Mouse (Mus musculus) spleen, embryonic (tissue): ENCODE measurements around the gene Serpine1.

Experiments
- CTCF ChIA-PET: fragments of 350-600 bp; sonication (Branson Sonifier 250); formaldehyde crosslinking; loops from one replicate; lab custom pipeline; 2022; lab: Charles Lee

Gene Serpine1

DNA sequence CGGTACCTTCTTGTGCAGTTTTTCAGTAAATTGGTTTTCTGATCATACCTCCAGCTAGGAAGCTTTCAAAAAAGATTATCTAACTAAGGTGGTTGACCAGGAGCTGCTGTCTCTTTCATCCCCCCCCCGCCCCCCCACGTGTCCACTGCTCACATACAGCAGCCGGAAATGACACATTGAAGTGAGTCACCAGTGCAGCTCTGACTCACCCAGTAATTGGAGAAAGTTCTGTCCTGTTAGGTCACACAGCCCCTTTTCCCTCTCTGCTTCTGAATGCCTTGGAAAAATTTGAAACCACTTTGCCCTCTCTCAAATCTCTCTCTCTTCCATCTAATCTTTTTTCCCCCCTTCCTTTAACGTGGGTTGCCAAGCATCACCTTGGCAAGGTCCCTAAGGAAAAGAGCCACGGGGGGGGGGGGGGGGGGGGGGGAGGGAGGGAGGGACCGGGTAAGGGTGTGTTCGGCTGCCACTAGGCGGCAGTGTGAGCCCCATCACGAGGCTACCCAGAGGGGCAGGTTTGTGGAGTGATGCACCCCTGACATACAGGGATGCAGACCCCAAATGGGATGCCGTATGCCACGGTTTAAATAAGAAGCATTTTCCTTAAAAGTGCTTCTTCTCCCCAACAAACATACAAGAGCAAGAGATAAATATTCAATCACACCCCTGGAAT, 10.1 kb downstream of the Serpine1 start:
- CTCF ChIA-PET: interaction anchor here (0.6 kb wide), 1 partner anchor 15 kb away, joined by 5 read pairs; no protein-coding TSS in a partner anchor

DNA sequence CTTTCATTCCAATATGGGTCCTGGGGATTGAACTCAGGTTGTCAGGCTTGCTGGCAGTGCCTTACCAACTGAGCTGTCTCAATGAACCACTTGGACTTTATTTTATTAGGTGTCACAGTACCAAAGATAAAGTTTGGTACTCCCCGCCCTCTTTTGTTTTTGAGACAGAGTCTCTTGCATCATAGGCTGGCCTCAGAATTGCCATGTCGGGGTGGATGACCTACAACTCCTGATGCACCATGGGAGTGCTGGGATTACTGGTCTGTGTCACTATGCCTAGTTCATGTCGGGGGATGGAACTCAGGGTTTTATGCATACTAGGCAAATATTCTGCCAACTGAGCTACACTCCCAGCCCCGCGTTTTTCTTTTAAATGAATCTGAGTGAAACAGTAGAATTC, 17.2 kb downstream of the Serpine1 start:
- CTCF ChIA-PET: no interaction called here

DNA sequence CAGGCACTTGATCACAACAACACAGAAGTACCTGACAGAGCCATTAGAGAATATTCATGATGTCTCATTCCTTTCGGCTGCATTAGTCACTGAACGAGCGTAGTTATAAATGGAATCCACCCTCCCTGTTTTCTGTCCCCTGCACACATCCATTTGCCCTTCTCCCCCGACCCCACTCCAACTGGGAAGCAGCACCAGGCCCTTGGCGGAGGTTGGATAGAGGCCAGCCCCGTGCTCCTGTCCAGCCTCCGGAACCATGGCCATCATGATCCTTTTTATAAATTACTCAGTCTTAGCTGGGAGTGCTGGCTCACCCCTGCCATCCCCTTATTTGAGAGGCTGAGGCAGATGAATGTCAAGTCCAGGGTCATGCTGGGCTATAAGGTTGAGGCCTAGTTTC, 17.8 kb downstream of the Serpine1 start:
- CTCF ChIA-PET: no interaction called here

DNA sequence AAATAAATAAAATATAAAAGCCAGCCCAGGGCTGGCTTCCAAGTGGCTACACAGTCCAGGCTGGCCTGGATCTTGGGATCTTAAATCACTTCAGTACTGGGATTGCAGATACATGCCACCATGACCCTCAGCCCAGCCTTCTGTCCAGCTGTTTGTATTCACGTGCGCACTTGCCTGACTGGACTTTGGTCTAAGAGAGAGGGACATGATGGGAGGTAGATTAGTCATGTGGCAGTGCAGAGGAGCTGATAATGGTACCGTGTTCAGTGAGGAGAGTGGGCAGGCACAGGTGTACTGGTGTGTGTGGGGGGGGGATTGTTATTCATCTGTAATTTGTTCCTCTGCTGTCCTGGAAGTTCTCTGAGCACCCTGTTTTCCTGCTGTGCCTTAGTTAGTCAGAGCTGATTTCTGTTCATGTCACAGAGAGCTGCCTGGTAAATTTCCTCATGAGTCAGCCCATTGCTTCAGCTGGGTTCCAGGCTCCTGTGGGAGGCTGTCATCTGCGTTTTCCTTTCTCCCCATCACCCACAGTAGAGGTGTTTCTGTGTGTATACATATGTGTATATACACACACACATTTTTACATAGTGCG, 20.1 kb downstream of the Serpine1 start:
- CTCF ChIA-PET: no interaction called here

DNA sequence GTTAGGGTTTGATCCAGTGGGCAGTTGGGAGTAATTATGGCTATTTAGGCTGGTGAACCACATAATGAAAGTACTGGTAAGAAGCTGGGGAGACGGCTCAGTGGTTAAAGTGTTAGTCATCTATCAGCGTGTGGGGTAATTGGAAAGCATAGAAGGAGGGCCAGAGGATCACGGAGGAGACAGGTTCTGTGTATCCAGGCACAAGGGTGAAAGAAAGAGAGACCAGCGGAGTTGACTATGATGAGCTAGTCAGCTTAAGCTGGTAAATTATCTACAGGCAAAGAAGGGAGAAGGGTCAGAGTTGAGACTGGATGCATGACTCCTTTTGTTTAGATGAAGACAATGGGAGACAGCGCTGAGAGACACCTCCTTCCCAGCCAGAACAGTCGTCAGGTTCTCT, 20.9 kb downstream of the Serpine1 start:
- CTCF ChIA-PET: no interaction called here

DNA sequence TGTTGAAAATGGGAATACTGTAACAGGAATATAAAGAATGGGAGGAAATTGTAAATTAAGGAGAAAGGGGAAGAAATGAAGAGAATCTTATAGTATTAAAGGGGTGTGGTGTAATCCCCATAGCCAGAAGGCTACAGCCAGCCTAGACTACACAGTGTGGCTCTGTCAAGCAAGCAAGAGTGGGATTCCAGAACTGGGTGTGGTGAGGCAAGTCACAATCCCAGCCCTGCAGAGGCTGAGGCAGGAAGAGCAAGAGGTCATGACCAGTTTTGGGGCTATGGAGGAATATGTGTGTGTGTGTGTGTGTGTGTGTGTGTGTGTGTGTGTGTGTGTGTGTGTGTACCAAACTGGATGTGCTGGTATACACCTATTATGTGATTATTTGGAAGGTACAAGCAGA, 25.1 kb downstream of the Serpine1 start:
- CTCF ChIA-PET: interaction anchor here (0.7 kb wide), 1 partner anchor 14 kb away, joined by 5 read pairs; no protein-coding TSS in a partner anchor

DNA sequence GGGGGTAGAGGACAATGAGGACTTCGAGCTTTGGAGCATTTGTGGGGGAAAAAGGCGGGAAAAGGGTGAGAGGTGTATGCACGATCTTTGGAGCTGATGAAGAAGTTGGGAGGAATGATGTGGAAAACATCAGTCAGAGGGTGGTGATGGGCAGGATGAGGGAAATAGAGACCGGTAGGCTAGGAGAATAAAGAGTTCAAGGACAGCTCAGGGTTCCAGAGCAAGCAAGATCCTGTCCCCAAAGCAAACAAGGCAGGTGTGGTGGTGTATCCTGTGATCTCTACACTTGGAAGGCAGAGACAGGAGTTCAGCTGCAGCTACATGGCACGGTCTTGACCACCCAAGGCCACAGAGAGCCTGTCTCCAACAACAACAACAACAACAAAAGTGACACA, 25.7 kb downstream of the Serpine1 start:
- CTCF ChIA-PET: interaction anchor here (2.3 kb wide), 1 partner anchor 15 kb away, joined by 6 read pairs; no protein-coding TSS in a partner anchor

DNA sequence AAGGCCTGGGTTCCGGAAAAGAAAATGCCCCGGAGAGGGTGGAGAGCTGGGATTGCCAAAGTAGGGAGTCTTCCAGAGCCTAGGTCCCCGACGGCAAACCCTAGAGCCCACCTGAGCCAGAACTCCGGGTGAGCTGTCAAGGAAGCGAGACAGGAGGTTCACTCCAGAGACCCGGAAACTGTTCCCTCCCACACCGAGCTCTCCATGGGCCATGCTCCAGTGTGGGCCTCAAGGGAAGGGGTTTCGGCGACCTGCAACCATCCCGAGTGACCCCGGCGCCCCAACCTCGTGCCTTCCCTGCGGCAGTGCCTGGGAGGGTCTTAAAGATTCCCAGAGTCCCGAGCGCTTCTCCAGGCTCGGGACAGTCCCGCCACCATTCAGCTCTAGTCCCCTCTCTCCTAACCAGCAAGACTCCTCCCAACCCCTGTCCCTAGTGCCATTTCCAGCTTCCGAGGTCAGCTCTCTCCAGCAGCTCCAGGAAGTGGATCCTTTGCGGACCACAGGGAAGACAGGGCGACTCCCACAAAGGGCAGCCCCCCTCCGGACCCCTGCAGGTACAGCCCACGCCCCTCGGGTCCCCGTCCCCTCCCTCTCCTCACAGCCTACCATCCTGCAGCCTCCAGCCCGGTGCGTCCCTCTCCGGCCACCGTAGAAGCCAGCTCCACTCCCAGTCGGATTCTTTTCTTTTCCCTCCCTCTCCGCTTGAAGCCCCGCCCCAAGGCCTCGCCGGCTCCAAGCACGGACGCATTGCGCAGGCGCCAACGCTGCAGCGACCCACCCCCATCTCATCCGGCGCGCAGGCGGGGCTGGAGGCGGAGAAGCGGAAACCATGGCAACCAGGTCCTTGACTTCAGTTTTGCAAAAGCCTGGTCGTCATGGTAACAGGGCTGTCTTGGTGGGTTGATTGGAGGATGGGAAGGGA, 26.4 kb downstream of the Serpine1 start, which contains the start of gene Ap1s1:
Ap1s1 (minus strand) TSS at position 734 of the 922 bp plus-strand sequence.
- CTCF ChIA-PET: interaction anchor here (2.3 kb wide), 1 partner anchor 14 kb away, joined by 6 read pairs; no protein-coding TSS in a partner anchor

DNA sequence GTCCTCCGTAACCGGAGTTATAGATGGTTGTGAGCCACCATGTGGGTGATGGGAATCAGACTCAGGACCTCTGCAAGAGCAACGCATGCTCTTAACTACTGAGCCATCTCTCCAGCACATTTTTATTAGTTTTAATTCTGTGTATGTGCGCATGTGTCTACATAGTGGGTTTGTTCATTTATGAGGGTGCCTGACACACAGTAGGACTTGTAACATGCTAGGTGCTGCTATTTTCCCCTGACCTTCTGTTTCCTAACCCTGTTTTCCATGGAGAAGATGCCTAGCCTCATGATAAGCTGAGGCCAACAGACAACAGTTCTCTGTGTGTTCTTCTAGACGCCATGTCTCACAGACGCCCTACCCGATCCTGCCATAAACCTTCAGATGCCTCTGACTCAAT, 28.1 kb downstream of the Serpine1 start:
- CTCF ChIA-PET: interaction anchor here (2.3 kb wide), 1 partner anchor 13 kb away, joined by 6 read pairs; no protein-coding TSS in a partner anchor

DNA sequence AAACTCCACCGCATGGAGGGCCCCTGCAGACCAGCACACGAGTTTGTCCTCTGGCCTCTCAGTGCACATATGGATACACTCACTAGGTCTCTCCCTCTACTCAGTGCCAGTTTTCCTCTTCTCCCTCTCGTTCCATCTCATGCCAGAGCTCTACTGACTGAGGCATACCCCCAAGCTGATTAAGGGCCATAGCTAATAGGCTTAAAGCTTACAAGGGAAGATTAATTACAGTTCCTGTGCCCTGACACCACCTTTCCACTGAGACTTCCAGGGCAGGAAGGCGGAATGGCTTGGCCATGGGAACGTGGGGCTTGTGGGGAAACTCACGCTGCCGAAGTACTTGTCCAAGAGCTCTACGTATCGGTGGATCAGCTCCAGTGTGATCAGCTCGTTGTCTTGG, 30.6 kb downstream of the Serpine1 start:
- CTCF ChIA-PET: interaction anchor here (0.6 kb wide), 1 partner anchor 35 kb away, joined by 7 read pairs; no protein-coding TSS in a partner anchor

DNA sequence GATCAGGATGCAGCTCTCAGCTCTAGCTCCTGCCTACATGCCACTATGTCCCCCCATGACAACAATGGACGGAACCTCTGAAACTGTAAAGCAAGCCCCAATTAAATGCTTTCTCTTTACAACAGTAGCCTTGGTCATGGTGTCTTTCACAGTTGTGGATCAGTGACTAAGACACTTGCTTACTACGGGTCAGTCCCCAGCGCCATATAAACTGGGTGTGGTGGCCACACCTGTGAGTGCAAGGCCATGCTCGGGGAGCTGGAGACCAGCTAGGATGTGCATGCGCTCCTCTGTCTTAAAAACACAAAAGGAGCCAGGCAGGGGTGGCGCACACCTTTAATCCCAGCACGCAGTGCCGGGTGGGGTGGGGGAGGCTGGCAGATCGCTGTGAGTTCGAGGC, 32.6 kb downstream of the Serpine1 start:
- CTCF ChIA-PET: no interaction called here

DNA sequence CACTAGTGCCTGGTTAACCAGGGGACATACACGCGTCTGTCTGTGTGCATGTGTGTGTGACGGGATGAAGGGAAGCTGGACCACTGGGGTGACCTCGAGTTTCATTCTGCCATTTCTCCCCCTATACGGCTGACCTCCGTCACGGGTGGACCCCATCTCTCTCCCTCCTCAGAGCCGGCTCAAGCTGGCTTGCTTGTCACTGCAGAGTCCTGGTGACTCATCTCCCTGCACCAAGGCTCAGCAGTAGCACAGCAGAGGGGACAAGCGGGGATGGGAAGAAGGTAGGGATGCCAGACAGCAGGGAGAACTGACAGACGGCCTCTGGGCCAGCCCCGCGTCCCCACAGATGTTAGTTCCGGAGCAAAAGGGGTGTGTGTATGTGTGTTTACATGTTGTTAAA, 35.9 kb downstream of the Serpine1 start:
- CTCF ChIA-PET: no interaction called here

DNA sequence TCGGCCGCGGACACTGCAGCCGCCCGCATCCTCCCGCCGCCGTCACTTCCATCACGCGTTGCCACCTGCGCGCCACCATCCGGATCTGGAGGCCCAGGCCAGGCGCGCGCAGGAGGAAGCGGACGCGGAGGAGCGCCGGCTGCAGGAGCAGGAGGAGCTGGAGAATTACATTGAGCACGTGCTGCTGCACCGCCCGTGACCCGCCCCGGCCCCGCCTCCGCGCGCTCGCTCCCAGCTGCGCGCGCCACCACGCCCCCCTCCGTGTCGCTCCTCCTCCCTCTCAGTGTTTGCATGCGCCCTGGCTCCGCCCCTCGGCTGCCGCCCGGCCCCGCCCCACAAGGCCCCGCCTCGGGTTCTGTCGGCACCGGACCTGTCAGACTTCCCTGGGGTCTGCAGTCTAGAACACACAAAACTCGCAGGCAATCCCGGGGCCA, 39.4 kb downstream of the Serpine1 start:
- CTCF ChIA-PET: no interaction called here

DNA sequence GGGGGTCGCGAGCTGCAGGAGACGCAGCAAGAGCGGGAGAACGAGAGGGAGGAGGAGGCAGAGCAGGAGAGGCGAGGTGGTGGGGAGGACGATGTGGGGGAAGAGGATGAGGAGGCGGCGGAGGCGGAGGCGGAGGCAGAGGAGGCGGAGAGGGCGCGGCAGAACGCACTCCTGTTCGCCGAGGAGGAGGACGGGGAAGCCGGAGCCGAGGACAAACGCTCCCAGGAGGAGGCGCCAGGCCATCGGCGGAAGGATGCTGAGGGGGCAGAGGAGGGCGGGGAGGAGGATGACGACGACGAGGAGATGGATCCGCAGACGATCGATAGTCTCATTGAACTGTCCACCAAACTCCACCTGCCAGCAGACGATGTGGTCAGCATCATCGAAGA, 40.0 kb downstream of the Serpine1 start:
- CTCF ChIA-PET: interaction anchor here (1.7 kb wide), 1 partner anchor 13 kb away, joined by 6 read pairs; the partner anchor contains the start of gene Ap1s1

DNA sequence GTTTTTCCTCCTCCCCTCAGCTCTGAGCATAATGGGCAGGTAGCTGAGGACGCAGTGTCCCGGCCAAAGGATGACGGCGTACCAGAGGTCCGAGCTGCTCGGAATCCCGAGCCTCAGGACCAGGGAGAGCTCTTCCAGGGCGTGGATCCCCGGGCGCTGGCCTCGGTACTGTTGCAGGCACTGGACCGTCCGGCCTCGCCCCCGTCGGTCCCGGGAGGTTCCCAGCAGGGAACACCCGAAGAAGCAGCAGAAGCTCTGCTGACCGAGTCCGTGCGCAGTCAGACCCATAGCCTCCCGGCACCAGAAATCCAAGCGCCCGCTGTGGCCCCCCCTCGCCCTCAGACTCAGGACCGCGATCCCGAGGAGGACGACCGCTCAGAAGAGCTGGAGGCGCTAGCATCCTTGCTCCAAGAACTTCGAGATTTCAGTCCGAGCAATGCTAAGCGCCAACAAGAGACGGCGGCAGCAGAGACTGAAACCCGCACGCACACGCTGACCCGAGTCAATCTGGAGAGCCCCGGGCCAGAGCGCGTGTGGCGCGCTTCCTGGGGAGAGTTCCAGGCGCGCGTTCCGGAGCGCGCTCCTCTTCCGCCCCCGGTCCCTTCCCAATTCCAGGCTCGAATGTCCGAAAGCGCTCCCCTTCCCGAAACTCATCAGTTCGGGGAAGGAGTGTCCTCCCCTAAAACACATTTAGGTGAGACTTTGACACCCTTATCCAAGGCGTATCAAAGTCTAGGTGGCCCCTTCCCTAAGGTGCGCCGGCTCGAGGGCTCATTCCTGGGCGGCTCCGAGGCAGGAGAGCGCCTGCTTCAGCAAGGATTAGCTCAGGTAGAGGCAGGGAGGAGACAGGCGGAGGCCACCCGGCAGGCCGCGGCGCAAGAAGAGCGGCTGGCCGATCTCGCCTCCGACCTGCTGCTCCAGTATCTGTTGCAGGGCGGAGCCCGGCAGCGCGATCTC, 40.7 kb downstream of the Serpine1 start:
- CTCF ChIA-PET: interaction anchor here (1.7 kb wide), 1 partner anchor 14 kb away, joined by 6 read pairs; the partner anchor contains the start of gene Ap1s1

DNA sequence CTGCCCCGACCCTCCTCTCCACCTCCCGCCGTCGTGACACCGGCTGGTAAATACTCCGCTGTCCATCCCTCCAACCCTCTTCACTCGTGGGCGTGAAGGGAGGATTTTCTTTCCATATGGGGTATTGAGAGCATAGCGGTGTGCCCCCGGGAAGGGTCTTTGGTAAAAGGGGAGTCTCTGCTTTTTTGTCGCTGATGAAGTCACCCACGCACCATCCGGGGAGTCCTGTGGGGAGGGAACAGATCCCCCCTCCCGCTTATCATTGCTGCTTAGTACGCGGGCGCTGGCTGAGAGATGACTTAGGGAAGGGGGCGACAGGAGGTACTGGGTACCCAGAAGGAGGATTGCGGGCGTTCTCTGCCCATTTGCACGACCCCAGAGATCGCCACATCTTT, 41.7 kb downstream of the Serpine1 start:
- CTCF ChIA-PET: interaction anchor here (1.7 kb wide), 1 partner anchor 15 kb away, joined by 6 read pairs; the partner anchor contains the start of gene Ap1s1

DNA sequence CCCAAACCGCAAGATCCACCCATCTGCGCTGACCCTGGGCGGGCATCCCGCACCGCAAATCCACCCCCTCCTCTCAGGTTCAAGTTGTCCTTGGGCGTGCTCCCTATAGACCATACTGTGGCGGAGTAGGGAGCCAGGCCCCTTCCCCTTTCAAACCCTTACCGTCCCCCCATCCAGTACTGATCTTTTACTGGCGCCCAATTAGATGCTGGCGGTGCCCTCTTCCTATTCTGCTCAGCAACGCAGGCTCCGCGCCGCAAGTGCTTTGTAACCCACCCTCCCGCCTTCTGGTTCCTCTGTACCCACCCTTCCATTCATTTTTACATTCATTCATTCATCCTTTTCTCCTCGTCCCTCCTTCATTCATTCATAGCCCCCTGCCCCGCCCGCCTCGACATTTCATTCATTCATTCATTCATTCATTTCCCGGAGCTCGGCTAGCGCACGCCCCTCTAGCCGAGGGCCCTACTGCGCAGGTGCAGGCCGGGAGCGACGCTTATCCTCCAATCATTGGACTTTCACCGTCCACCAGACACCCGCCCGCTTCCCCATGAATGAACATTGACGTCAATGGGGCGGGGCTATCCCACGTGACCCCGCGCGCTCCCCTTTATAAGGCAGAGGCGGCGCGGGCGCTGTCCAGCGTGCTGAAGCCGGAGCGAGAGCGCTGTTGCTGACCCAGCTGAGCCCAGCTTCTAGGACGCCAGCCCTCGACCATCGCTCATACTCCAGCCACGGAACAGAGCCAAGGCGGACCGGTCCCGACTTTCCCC, 42.2 kb downstream of the Serpine1 start:
- CTCF ChIA-PET: no interaction called here

DNA sequence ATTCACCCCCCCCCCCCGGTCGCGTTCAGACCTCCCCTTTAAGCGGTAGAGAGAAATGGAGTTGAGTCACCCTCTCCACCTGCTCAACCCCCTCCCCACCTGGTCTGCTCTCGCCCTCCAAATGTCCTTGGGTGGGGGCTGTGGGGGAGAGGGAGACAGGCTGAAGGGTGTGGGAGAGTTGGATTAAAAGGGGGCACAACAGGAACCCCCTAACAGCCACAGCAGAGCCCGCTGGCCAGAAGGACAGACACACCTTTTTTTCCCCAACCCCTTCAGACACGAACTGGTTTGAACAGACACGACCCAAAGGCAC, 42.8 kb downstream of the Serpine1 start:
- CTCF ChIA-PET: no interaction called here

DNA sequence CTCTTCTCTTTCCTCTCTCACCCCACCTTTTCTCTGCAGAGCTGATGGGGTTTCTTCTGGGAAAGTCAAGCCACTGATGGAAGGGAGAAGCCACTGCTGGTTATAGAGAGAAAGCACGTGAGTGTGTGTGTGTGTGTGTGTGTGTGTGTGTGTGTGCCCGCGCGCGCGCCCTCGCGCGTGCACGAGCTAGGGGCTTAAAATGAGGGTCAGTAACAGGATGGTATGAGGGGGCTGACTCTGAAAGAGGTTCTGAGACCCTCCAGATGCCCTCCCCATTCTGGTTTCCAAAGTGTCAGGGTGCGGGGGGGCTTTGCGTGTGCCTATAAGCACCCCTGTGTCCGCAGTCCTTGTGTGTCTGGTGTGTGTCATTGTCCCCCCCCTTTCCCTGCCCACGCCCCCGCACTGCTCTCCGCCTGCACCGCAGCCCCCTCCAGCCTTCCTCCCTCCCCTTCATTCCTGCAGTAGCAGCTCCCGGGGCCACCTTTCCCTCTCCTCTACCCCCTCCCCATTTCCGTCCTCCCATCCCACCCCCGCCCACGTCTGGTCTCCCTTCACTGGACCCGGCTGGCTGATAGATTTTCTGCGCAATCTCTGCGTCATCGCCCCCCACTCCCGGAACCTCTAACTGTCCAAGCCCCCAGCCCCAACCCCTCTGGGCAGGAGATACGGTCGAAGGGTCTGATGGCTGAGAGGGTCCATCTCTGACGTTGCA, 43.4 kb downstream of the Serpine1 start:
- CTCF ChIA-PET: no interaction called here
